Mouse (Mus musculus) liver, embryonic 11.5 days (tissue): ENCODE results near the gene Rasal2. TPM values are rescaled to one million over a fixed set of nuclear protein-coding genes. Genes with fewer than 3 reads are reported as not detected.
A peak's percentile ranks its signal among the peaks of the same experiment; 100 is the strongest.

ENCODE experiments used
- ATAC-seq: fragments of 200-750 bp; cut with Nextera tagmentation; replicated peaks from 2 replicates; pipeline ENCODE4 v1.8.0; 2017; ENCODE audit warnings: moderate number of reproducible peaks, mild to moderate bottlenecking, moderate TSS enrichment, moderate library complexity; ENCODE audit not compliant: low FRiP score
- DNase-seq: peaks from one replicate; pipeline ENCODE4 v3.0.0-alpha.2; 2017; ENCODE audit warnings: low spot score
- H3K27ac ChIP-seq: fragments of 300-500 bp; sonication (generic); 2 replicates; pipeline ENCODE4 v1.5.1; 2014; ENCODE audit warnings: mild to moderate bottlenecking, low read depth, low read length, control low read depth
- H3K27me3 ChIP-seq: fragments of 300-500 bp; sonication (generic); replicated peaks from 2 replicates; pipeline ENCODE4 v1.6.1; 2014; ENCODE audit warnings: low read length, mixed read lengths; ENCODE audit not compliant: control insufficient read depth, insufficient read depth
- H3K36me3 ChIP-seq: fragments of 300-500 bp; sonication (generic); 2 replicates; pipeline ENCODE4 v1.6.1; 2014; ENCODE audit warnings: mild to moderate bottlenecking, low read length, moderate library complexity, mixed read lengths; ENCODE audit not compliant: control insufficient read depth, insufficient read depth
- H3K4me1 ChIP-seq: fragments of 300-500 bp; sonication (generic); replicated peaks from 2 replicates; pipeline ENCODE4 v1.6.1; 2014; ENCODE audit warnings: low read length, mixed read lengths; ENCODE audit not compliant: control insufficient read depth, insufficient read depth
- H3K4me2 ChIP-seq: fragments of 300-500 bp; sonication (generic); 2 replicates; pipeline ENCODE4 v1.6.1; 2014; ENCODE audit warnings: mild to moderate bottlenecking, control low read depth, moderate library complexity
- H3K4me3 ChIP-seq: fragments of 300-500 bp; sonication (generic); 2 replicates; pipeline ENCODE4 v1.5.1; 2014; ENCODE audit warnings: low read depth, low read length, control low read depth
- H3K9ac ChIP-seq: fragments of 300-500 bp; sonication (generic); 2 replicates; pipeline ENCODE4 v1.6.1; 2014; ENCODE audit warnings: low read depth, low read length, control low read depth
- H3K9me3 ChIP-seq: fragments of 300-500 bp; sonication (generic); 2 replicates; pipeline ENCODE4 v1.6.1; 2016; ENCODE audit warnings: low read length, inconsistent platforms, mixed read lengths; ENCODE audit not compliant: control insufficient read depth
- WGBS: fragments of 180-500 bp; shearing (Covaris S2); extraction: QIAGEN DNeasy Blood & Tissue Kit; methylation state at CpG from one replicate; pipeline ENCODE4 v1.1.7; 2014; 5-methylcytosine and 5-hydroxymethylcytosine counted together
- polyA plus RNA-seq: library from polyadenylated mRNA; unstranded; fragments of >200 nt; fragmentation: Nextera tagmentation; extraction: Ambion mirVana; gene quantifications from 2 replicates; pipeline ENCODE4 v1.2.1, GENCODE M21; 2014

Rasal2 gene
- polyA plus RNA-seq, 1 experiment from 2014 or later: 3.9 TPM

GRCm38 (mm10) chr1:157295868-157296267, 116.5 kb downstream of the Rasal2 start:
- Histone ChIP-seq H3K27ac (no peak overlapping the region), H3K27me3 (no peaks in the 10 kb centered on the region), H3K9ac (no peak overlapping the region), H3K4me1 (no peaks in the 10 kb centered on the region), H3K36me3 (no peaks in the 10 kb centered on the region), H3K9me3 (no peaks in the 10 kb centered on the region), H3K4me3 (no peak overlapping the region), H3K4me2 (no peak overlapping the region)
- ATAC-seq: no peak
- no peak for DNase-seq
- 85% methylated on average over 3 of the region's 3 CpGs for WGBS

GRCm38 (mm10) chr1:157290173-157290572, 122.2 kb downstream of the Rasal2 start:
- Histone ChIP-seq H3K27me3 (no peaks in the 10 kb centered on the region), H3K9ac (no peak overlapping the region), H3K4me2 (no peak overlapping the region), H3K27ac (no peak overlapping the region), H3K36me3 (no peaks in the 10 kb centered on the region), H3K9me3 (no peaks in the 10 kb centered on the region), H3K4me1 (no peaks in the 10 kb centered on the region), H3K4me3 (no peak overlapping the region)
- ATAC-seq: peak; percentile 60; the same call in 1 of the 2 replicates
- no peak for DNase-seq
- 58% methylated on average over 2 of the region's 2 CpGs for WGBS

DNA sequence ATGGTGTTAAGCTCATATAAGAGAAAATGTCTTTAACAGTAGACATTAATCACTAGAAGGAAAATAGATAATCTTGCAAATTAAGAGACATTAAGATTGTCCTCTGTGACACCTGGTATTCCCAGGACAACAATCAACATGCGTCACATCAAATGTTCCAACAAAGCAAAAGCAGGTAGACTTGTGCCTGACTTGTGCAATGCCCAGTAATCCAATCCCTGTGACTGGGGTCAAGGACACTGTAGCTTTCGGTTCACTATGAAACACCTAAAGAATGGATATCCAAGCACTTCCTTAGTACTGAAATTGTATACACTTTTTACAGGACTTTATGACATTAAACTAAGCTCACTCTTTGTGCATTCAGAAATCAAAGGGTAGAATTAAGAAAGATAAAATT, 123.1 kb downstream of the Rasal2 start:
- no peak overlapping the region for H3K9ac ChIP-seq
- H3K4me3 ChIP-seq: no peak overlapping the region
- H3K27me3 ChIP-seq: no peaks in the 10 kb centered on the region
- no peak for DNase-seq
- ATAC-seq: no peak
- no peak overlapping the region for H3K4me2 ChIP-seq
- H3K9me3 ChIP-seq: no peaks in the 10 kb centered on the region
- no peak overlapping the region for H3K27ac ChIP-seq
- H3K4me1 ChIP-seq: no peaks in the 10 kb centered on the region
- 66% methylated on average over 2 of the region's 2 CpGs for WGBS
- H3K36me3 ChIP-seq: no peaks in the 10 kb centered on the region

- H3K27me3 ChIP-seq: no peaks in the 10 kb centered on the region
- H3K27ac ChIP-seq: no peak overlapping the region
- no peaks in the 10 kb centered on the region for H3K4me1 ChIP-seq
- ATAC-seq (no peak; the same call in 1 of the 2 replicates), DNase-seq (no peak)
- no peaks in the 10 kb centered on the region for H3K36me3 ChIP-seq
- H3K4me2 ChIP-seq: no peak overlapping the region
- H3K9ac ChIP-seq: no peak overlapping the region
- 20% methylated on average over 4 of the region's 4 CpGs for WGBS
- no peak overlapping the region for H3K4me3 ChIP-seq
- no peaks in the 10 kb centered on the region for H3K9me3 ChIP-seq
Observed at GRCm38 (mm10) chr1:157286561-157286960, 125.8 kb downstream of the Rasal2 start.

DNA sequence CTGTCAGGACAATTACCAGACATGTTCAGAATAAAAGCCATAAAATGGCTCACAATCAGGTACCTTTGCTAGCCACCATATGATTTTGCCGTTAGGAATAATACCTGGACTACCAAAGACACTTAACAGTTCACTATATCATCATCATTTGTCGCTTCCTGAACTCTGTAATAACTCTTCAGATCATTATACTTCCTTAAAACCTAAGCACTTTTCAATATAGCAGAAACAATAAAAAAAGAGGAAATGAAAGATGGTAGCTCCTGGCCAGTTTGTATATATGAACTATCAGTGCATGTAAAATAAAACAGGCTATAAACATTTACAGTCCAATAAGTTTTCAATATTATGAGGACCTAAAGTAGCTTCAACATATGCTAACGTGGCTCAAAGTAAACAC, 127.0 kb downstream of the Rasal2 start:
- DNase-seq: no peak
- Histone ChIP-seq H3K4me1 (no peaks in the 10 kb centered on the region), H3K27me3 (no peaks in the 10 kb centered on the region), H3K4me2 (no peak overlapping the region), H3K9ac (no peak overlapping the region), H3K27ac (no peak overlapping the region), H3K4me3 (no peak overlapping the region), H3K9me3 (no peaks in the 10 kb centered on the region), H3K36me3 (no peaks in the 10 kb centered on the region)
- 82% methylated on average over 3 of the region's 3 CpGs for WGBS
- ATAC-seq: no peak

DNA sequence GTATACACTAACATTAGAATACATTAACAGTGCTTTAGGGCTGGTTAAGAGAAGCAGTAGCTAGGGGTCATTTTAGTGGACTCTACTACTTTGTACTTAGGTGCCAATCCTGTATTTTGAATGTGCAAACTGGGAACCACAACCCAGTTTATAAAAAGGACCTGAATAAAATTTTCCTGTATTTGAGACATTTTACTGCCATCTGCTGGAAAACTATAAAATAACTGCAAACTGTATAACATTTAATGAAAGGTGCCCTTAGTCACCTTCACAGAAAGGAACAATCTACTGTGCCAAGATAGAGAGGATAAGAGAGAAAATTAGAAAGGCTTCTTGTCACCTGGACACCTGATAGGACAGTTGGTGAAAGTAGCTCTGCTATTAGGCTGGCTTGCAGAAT, 131.6 kb downstream of the Rasal2 start:
- Histone ChIP-seq H3K4me1 (no peaks in the 10 kb centered on the region), H3K9me3 (no peaks in the 10 kb centered on the region), H3K36me3 (no peaks in the 10 kb centered on the region), H3K4me3 (no peak overlapping the region), H3K9ac (no peak overlapping the region), H3K27ac (no peak overlapping the region), H3K4me2 (no peak overlapping the region), H3K27me3 (no peaks in the 10 kb centered on the region)
- ATAC-seq (no peak), DNase-seq (no peak)

DNA sequence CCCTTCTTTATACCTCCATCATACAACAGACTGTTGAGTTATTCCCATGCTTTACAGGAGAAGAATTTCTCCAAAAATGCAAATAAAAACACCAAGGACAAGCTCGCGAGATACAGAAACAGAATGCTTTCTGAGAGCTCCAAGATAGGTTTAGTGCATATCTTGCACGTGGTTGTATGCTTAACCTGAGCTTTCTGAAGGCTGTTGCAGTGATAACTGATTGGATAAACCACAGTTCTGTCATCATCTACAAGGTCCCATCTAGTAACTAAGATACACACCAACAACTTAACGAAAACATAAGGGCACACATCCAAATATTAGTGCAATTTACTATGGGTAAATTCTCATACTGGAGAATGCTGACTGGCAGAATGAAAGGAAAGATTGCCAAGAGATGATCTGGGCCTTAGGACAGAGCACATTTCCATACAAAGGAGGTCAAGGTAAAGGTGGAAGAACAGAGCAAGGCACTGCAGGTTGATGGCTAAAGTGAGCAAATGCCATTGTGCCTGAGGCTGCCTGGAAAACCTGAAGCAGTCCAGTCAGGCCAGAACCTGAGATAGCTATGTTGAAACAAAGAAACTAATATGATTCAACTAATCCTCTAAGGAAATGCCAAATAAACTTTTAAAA, 136.6 kb downstream of the Rasal2 start:
- H3K9me3 ChIP-seq: no peaks in the 10 kb centered on the region
- no peaks in the 10 kb centered on the region for H3K27me3 ChIP-seq
- no peak overlapping the region for H3K27ac ChIP-seq
- DNase-seq (no peak), ATAC-seq (no peak)
- H3K4me1 ChIP-seq: no peaks in the 10 kb centered on the region
- H3K9ac ChIP-seq: no peak overlapping the region
- H3K4me2 ChIP-seq: no peak overlapping the region
- WGBS: 73% methylated on average over 4 of the region's 4 CpGs
- no peaks in the 10 kb centered on the region for H3K36me3 ChIP-seq
- no peak overlapping the region for H3K4me3 ChIP-seq

DNA sequence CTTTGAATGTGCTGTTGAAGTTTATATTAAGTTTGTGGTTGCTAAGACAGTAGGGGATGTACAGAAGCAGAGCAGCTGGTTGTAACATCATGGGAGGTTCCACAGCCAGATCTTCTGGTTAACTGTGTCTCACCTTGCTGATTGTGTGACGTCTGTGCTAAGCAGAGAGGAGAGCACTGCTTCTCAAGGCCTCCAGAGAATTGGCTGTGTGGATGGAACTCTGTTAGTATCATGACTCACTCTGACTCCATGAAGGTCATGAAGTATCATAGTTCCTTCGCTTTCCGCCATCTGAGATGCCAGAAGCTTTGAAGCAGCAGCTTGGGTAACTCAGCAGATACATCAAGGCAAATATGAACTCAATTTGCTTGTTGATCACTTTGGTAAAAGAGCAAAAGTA, 144.5 kb downstream of the Rasal2 start:
- no peak overlapping the region for H3K4me3 ChIP-seq
- H3K27me3 ChIP-seq: no peaks in the 10 kb centered on the region
- 81% methylated on average over 3 of the region's 3 CpGs for WGBS
- H3K4me2 ChIP-seq: no peak overlapping the region
- H3K4me1 ChIP-seq: no peaks in the 10 kb centered on the region
- no peak overlapping the region for H3K27ac ChIP-seq
- H3K36me3 ChIP-seq: no peaks in the 10 kb centered on the region
- no peak overlapping the region for H3K9ac ChIP-seq
- no peak for ATAC-seq
- no peak for DNase-seq
- H3K9me3 ChIP-seq: no peaks in the 10 kb centered on the region

DNA sequence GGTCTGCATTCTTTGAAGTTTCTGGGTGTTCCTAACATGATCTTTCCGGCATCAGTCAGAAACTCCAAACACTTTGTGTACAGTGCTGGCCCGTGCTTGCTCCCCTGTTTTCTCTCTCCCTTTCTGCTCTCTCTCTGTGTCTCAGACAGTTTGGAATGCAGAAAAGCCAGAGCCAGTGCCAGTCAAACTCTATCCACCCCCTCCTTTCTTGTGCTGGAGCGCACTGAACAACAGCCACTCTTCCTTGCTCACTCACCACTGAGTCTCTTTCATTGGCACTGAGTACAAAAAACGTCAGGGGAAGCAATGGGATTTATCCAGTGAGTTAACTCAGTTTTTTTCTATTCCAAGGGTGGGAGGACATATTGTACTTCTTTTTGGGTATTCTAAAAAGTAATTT, 155.8 kb downstream of the Rasal2 start:
- H3K4me3 ChIP-seq: no peak overlapping the region
- no peak overlapping the region for H3K4me2 ChIP-seq
- no peak overlapping the region for H3K9ac ChIP-seq
- H3K4me1 ChIP-seq: no peaks in the 10 kb centered on the region
- H3K27me3 ChIP-seq: no peaks in the 10 kb centered on the region
- H3K9me3 ChIP-seq: no peaks in the 10 kb centered on the region
- H3K36me3 ChIP-seq: no peaks in the 10 kb centered on the region
- no peak overlapping the region for H3K27ac ChIP-seq
- 58% methylated on average over 4 of the region's 4 CpGs for WGBS
- no peak for ATAC-seq
- DNase-seq: no peak
